Mouse (Mus musculus): ENCODE data around the gene Sptbn4.

Gene Sptbn4

DNA sequence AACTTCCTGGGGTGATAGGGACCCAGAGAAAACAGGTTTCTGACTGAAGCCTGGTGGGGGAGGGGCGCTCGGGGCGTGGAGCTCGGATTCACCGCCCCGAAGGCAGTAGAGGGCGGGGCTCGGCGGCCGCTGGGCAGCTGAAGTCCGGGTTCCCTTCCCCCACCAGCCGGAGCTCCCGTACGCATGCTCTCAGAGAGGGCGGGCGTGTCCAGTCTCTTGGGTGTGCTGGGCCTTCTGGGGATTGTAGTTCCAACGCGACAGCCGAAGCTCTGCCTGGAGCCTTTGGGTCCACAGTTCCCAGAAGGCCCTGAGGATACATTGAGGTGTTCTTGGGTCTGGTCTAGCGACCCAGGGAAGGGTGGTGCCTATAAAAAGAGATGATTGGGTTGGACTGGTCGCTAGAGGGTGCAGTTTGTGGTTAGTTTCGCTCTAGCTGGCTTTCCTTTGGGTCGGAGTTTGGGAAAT, 27.0 kb upstream of the Sptbn4 start:
- DNase-seq (ENCODE audit: low spot score in 2 of 2) = peak; percentile 90 to 93

GRCm38 (mm10) chr7:27473835-27474489, 26.5 kb upstream of the Sptbn4 start:
- no peak for DNase-seq (ENCODE audit: low spot score in 2 of 2)

DNA sequence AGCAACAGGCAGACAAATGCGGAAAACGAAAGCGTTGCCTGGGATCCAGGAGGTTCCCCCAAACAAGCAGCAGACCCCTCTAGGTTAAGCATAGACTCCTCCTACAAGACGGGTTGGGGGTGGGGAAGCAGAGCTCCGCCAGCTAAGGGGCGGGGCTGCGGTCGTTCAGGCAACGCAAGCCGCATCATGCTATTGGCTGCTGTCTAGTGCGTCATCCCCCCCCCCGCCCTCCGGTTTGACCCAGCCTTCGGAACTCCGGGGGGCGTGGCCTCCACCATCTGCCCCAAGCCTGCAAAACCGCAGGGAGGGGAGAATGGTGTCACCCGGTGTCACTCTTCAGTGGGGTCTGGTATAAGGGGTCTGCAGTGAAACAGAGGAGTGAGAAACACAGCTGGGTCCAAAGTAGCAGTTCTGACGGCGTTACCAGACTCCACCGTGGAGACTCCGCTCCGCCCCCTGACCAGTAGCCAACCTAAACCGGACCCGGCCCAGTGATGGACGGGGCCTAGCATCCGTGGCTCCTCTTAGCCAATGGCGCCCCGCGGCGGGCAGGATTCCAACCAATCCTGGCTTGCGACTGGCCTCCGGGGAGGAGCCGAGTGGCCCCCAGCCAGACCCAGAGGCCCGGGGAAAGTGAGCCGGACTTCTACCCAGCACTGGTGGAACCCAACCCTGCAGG, 25.8 kb upstream of the Sptbn4 start, which contains the start of gene Sertad3:
Gene Sertad3, plus strand, starts transcription at position 613 of the 679 bp plus-strand sequence.
- peak; percentile 97 for DNase-seq (ENCODE audit: low spot score in 2 of 2)

GRCm38 (mm10) chr7:27472596-27472995, 25.1 kb upstream of the Sptbn4 start:
- DNase-seq (ENCODE audit: low spot score in 2 of 2) = no peak

GRCm38 (mm10) chr7:27471390-27472120, 24.1 kb upstream of the Sptbn4 start:
- DNase-seq (ENCODE audit: low spot score in 2 of 2) = no peak

GRCm38 (mm10) chr7:27467648-27468047, 20.2 kb upstream of the Sptbn4 start:
- no peak for DNase-seq (ENCODE audit: low spot score in 2 of 2)

- no peak for DNase-seq (ENCODE audit: low spot score in 2 of 2)
Observed at GRCm38 (mm10) chr7:27460477-27460876, 13.0 kb upstream of the Sptbn4 start.

GRCm38 (mm10) chr7:27459640-27460039, 12.2 kb upstream of the Sptbn4 start:
- no peak for DNase-seq (ENCODE audit: low spot score in 2 of 2)

DNA sequence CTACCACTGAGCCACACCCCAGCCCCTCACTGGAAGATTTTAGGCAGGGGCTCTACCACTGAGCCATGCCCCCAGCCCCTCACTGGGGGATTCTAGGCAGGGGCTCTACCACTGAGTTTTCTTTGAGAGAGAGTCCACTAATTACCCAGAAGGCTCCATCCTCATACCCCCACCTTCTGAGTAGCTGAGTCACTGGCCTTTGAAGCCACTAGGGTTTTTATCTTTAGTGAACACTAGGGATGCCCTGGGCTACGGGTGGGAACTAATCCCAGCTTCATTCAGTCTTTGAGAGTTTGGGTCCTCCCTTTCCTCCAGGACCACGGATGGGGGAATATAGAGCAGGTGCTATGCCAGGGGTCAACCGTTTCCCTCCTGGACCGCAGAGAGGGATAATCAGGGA, 11.1 kb upstream of the Sptbn4 start:
- DNase-seq (ENCODE audit: low spot score in 2 of 2) = no peak

GRCm38 (mm10) chr7:27455273-27455672, 7.8 kb upstream of the Sptbn4 start:
- no peak for DNase-seq (ENCODE audit: low spot score in 2 of 2)

DNA sequence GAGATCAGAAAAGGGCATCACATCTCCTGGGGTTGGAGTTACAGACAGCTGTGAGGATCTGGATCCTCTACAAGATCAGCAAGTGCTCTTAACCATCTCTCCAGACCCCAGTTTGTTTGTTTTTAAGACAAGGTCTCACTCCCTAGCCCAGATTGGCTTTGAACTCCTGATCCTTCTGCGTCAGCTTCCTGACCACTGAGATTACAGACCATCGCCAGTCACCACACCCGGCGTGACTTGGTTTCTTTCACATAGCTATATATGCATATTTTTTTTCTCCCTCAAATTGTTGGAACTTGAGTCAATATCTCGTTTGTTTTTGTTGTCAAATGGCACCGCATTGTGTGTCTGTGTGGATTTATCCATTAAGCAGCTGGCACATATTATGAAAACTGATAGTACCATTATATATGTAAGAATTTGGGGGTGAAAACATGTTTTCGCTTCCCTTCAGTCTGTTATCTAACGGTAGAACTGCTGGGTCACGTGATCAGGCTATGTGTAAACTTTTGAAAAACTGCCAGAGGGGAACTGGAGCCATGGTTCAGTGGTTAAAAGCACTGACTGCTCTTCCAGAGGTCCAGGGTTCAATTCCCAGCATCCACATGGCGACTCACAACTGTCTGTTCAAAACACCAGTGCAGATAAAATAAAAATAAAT, 7.1 kb upstream of the Sptbn4 start:
- DNase-seq (ENCODE audit: low spot score in 2 of 2) = no peak

- no peak for DNase-seq (ENCODE audit: low spot score in 2 of 2)
Observed at GRCm38 (mm10) chr7:27452206-27452770, 4.8 kb upstream of the Sptbn4 start.

GRCm38 (mm10) chr7:27451359-27451758, 3.9 kb upstream of the Sptbn4 start:
- DNase-seq (ENCODE audit: low spot score in 2 of 2) = no peak

GRCm38 (mm10) chr7:27449256-27449862, 1.9 kb upstream of the Sptbn4 start:
- peak; percentile 54 to 57 for DNase-seq (ENCODE audit: low spot score in 2 of 2)

- DNase-seq (ENCODE audit: low spot score in 2 of 2) = no peak
Observed at GRCm38 (mm10) chr7:27448421-27449206, 1.1 kb upstream of the Sptbn4 start.

DNA sequence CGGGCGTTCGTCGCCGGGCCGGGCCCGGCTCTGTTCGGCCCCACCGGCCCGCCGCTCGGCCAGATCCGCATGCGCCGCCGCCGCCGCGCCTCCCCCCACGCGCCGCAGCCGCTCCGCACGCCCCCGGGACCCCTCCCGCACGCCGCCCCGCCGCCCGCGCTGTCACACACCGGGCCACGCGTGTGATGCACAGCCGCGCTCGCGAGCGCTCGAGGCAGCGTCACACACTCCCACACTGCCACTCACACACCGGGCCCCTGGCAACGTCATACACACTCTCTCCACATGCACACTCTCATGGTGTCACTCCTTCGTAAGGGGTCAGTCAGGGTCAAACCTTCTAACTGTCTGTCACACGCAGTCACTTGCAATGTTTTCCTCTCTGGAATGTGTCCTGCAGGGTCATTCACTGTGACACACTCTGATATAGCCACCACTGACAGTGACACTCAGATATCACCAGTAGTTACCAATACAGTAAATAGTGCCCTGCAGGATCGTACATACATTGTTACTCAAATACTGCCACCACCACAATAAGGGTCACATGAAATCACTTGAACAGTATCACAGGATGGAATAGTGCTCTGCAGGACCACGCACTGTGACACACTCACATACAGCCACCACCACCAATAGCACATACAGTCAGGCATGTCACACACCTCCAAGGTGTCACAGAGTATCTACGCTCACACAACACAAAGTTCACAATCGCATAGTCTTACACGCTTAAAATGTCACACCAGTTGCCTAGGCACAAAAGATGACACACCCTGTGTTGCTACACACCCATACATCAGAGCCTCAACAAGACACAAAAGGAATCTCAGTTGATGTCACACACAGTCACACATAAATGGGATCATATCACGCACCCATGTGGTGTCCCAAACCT, 716 bp downstream of the Sptbn4 start:
- peak; percentile 38 to 62 for DNase-seq (ENCODE audit: low spot score in 2 of 2)

DNA sequence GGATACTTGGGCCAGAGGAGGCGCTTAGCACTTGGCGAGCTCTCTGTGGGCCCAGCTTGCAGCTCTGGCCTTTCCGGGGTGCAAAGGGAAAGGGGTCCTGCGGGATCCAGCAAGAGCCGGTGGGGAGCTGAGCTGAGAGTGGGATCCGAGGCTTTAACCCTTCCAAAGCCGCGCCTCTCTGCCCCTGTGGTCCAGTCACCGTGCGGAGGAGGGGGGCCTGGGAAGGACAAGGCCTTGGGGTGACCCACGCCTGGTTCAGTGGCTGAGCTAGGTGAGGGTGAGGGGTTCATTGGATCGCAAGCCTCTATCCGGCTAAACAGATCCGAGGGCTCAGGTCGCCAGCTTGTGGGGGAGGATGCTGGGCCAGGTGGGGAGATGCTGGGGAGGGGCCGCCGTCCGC, 1.4 kb downstream of the Sptbn4 start:
- DNase-seq (ENCODE audit: low spot score in 2 of 2) = no peak

- no peak for DNase-seq (ENCODE audit: low spot score in 2 of 2)
Observed at GRCm38 (mm10) chr7:27440014-27440413, 7.5 kb downstream of the Sptbn4 start.

GRCm38 (mm10) chr7:27437544-27437943, 9.9 kb downstream of the Sptbn4 start:
- no peak for DNase-seq (ENCODE audit: low spot score in 2 of 2)

Measured in frontal cortex, postnatal 25 days (tissue).